Mouse (Mus musculus) MEL (cell line): Measurements from ENCODE around the gene Ppp1r15a. TPM values are rescaled to one million over a fixed set of nuclear protein-coding genes. Genes with fewer than 3 reads are reported as not detected.

Source experiments
- DNase-seq: peaks from one replicate; pipeline ENCODE4 v3.0.0; 2011; ENCODE audit warnings: low read depth, low spot score
- H3K27ac ChIP-seq: 2 replicates; pipeline ENCODE4 v1.5.1; 2012; ENCODE audit warnings: low read depth, mild to moderate bottlenecking, control low read depth, low read length, moderate library complexity; ENCODE audit not compliant: control insufficient read depth
- H3K27me3 ChIP-seq, 2 experiments: fragments of 150-350 bp in 1 of 2; sonication (generic) in 1 of 2; 2 replicates each; pipeline ENCODE4 v1.6.1; 2012; ENCODE audit warnings: low read length in 2 of 2, mild to moderate bottlenecking in 2 of 2, improper control_type of control experiment in 1 of 2, moderate library complexity in 1 of 2; ENCODE audit not compliant: insufficient read depth in 2 of 2, control insufficient read depth in 1 of 2
- H3K36me3 ChIP-seq, 2 experiments: 2 replicates each; pipeline ENCODE4 v1.6.1; 2012 to 2014; ENCODE audit warnings: low read length in 2 of 2, improper control_type of control experiment in 1 of 2, inconsistent platforms in 1 of 2, mild to moderate bottlenecking in 1 of 2; ENCODE audit not compliant: insufficient read depth in 2 of 2, control insufficient read depth in 1 of 2
- H3K4me1 ChIP-seq, 2 experiments: fragments of 150-350 bp in 1 of 2; sonication (generic) in 1 of 2; 2 replicates each; pipeline ENCODE4 v1.6.1; 2012; ENCODE audit warnings: low read length in 2 of 2, improper control_type of control experiment in 1 of 2, mild to moderate bottlenecking in 1 of 2; ENCODE audit not compliant: insufficient read depth in 2 of 2, control insufficient read depth in 1 of 2
- H3K4me3 ChIP-seq, 2 experiments: fragments of 150-350 bp in 1 of 2; sonication (generic) in 1 of 2; 2 replicates each; pipeline ENCODE4 v1.5.1; 2012; ENCODE audit warnings: low read depth in 2 of 2, low read length in 2 of 2, mild to moderate bottlenecking in 2 of 2, moderate library complexity in 2 of 2, control low read depth in 1 of 2, improper control_type of control experiment in 1 of 2; ENCODE audit not compliant: control insufficient read depth in 1 of 2, insufficient read depth in 1 of 2
- H3K79me2 ChIP-seq: 2 replicates; pipeline ENCODE4 v1.6.1; 2012; ENCODE audit warnings: mild to moderate bottlenecking, low read length, moderate library complexity; ENCODE audit not compliant: control insufficient read depth, poor library complexity, insufficient read depth
- H3K9ac ChIP-seq: 2 replicates; pipeline ENCODE4 v1.6.1; 2012; ENCODE audit warnings: low read depth, mild to moderate bottlenecking, control low read depth, low read length, moderate library complexity; ENCODE audit not compliant: control insufficient read depth, poor library complexity, severe bottlenecking
- H3K9me3 ChIP-seq: fragments of 150-350 bp; sonication (generic); replicated peaks from 2 replicates; pipeline ENCODE4 v1.6.1; 2012; ENCODE audit warnings: mild to moderate bottlenecking, low read length, improper control_type of control experiment, moderate library complexity; ENCODE audit not compliant: insufficient read depth
- CHD1 ChIP-seq: IDR thresholded peaks from 2 replicates; pipeline ENCODE4 v1.6.1; 2012; ENCODE audit warnings: low read depth, mild to moderate bottlenecking, inconsistent platforms, low read length, improper control_type of control experiment
- CHD2 ChIP-seq: IDR thresholded peaks from 2 replicates; pipeline ENCODE4 v1.6.1; 2011; ENCODE audit warnings: low read length, improper control_type of control experiment
- CTCF ChIP-seq, 3 experiments: IDR thresholded peaks in 2 of 3; conservative IDR thresholded peaks in 1 of 3; 2 replicates each; pipeline ENCODE4 v1.5.1; 2011 to 2012; ENCODE audit warnings: low read length in 3 of 3, low read depth in 2 of 3, mild to moderate bottlenecking in 2 of 3, improper control_type of control experiment in 1 of 3, inconsistent platforms in 1 of 3, mixed read lengths in 1 of 3, moderate library complexity in 1 of 3; ENCODE audit not compliant: control insufficient read depth in 1 of 3, insufficient read depth in 1 of 3, poor library complexity in 1 of 3, severe bottlenecking in 1 of 3
- E2F4 ChIP-seq: IDR thresholded peaks from 2 replicates; pipeline ENCODE4 v1.6.1; 2011; ENCODE audit warnings: low read depth, low read length, improper control_type of control experiment, borderline replicate concordance
- ETS1 ChIP-seq: IDR thresholded peaks from 2 replicates; pipeline ENCODE4 v1.6.1; 2012; ENCODE audit warnings: low read depth, mild to moderate bottlenecking, inconsistent platforms, low read length, improper control_type of control experiment, moderate library complexity
- GABPA ChIP-seq: IDR thresholded peaks from 2 replicates; pipeline ENCODE4 v1.6.1; 2012; ENCODE audit warnings: low read depth, mild to moderate bottlenecking, inconsistent platforms, low read length, improper control_type of control experiment, moderate library complexity
- GATA1 ChIP-seq: IDR thresholded peaks from 2 replicates; pipeline ENCODE4 v1.6.1; 2011; ENCODE audit warnings: low read depth, low read length, improper control_type of control experiment
- HCFC1 ChIP-seq: IDR thresholded peaks from 2 replicates; pipeline ENCODE4 v1.6.1; 2012; ENCODE audit warnings: low read depth, mild to moderate bottlenecking, inconsistent platforms, low read length, improper control_type of control experiment, moderate library complexity
- KAT2A ChIP-seq: conservative IDR thresholded peaks from 2 replicates; pipeline ENCODE4 v1.6.1; 2012; ENCODE audit warnings: low read depth, low read length, improper control_type of control experiment, inconsistent platforms
- MAFK ChIP-seq: IDR thresholded peaks from 2 replicates; pipeline ENCODE4 v1.6.1; 2011; ENCODE audit warnings: low read depth, mild to moderate bottlenecking, low read length, improper control_type of control experiment, borderline replicate concordance
- MAX ChIP-seq: IDR thresholded peaks from 2 replicates; pipeline ENCODE4 v1.6.1; 2011; ENCODE audit warnings: low read length, improper control_type of control experiment
- MAZ ChIP-seq: IDR thresholded peaks from 2 replicates; pipeline ENCODE4 v1.6.1; 2012; ENCODE audit warnings: low read depth, mild to moderate bottlenecking, inconsistent platforms, low read length, improper control_type of control experiment
- MEF2A ChIP-seq: IDR thresholded peaks from 2 replicates; pipeline ENCODE4 v1.6.1; 2014; ENCODE audit warnings: low read depth, mild to moderate bottlenecking, inconsistent platforms, low read length, improper control_type of control experiment; ENCODE audit not compliant: poor library complexity, insufficient replicate concordance, severe bottlenecking; ENCODE audit errors: extremely low read depth
- MXI1 ChIP-seq: IDR thresholded peaks from 2 replicates; pipeline ENCODE4 v1.6.1; 2011; ENCODE audit warnings: mild to moderate bottlenecking, low read depth, low read length, improper control_type of control experiment
- MYC ChIP-seq: IDR thresholded peaks from 2 replicates; pipeline ENCODE4 v1.6.1; 2011; ENCODE audit warnings: low read depth, mild to moderate bottlenecking, low read length, improper control_type of control experiment, moderate library complexity
- NELFE ChIP-seq: IDR thresholded peaks from 2 replicates; pipeline ENCODE4 v1.6.1; 2011; ENCODE audit warnings: low read depth, low read length, improper control_type of control experiment
- NRF1 ChIP-seq: IDR thresholded peaks from 2 replicates; pipeline ENCODE4 v1.6.1; 2014; ENCODE audit warnings: low read depth, mild to moderate bottlenecking, inconsistent platforms, low read length, improper control_type of control experiment, moderate library complexity; ENCODE audit not compliant: poor library complexity, insufficient read depth, severe bottlenecking
- POLR2A ChIP-seq, 2 experiments: IDR thresholded peaks; 2 replicates each; pipeline ENCODE4 v1.6.1; 2011 to 2012; ENCODE audit warnings: low read length in 2 of 2, mild to moderate bottlenecking in 2 of 2, control low read depth in 1 of 2, improper control_type of control experiment in 1 of 2, low read depth in 1 of 2, moderate library complexity in 1 of 2; ENCODE audit not compliant: control insufficient read depth in 1 of 2, insufficient read depth in 1 of 2, poor library complexity in 1 of 2
- POLR2AphosphoS2 ChIP-seq: IDR thresholded peaks from 2 replicates; pipeline ENCODE4 v1.6.1; 2011; ENCODE audit warnings: low read length, improper control_type of control experiment
- POLR2AphosphoS5 ChIP-seq: IDR thresholded peaks from 2 replicates; pipeline ENCODE4 v1.6.1; 2012; ENCODE audit warnings: low read depth, borderline replicate concordance, mild to moderate bottlenecking, inconsistent platforms, low read length, moderate library complexity, mixed read lengths
- RCOR1 ChIP-seq: IDR thresholded peaks from 2 replicates; pipeline ENCODE4 v1.6.1; 2012; ENCODE audit warnings: low read depth, mild to moderate bottlenecking, inconsistent platforms, low read length, improper control_type of control experiment
- SIN3A ChIP-seq: IDR thresholded peaks from 2 replicates; pipeline ENCODE4 v1.6.1; 2012; ENCODE audit warnings: low read length, improper control_type of control experiment, inconsistent platforms
- SMC3 ChIP-seq: IDR thresholded peaks from 2 replicates; pipeline ENCODE4 v1.6.1; 2011; ENCODE audit warnings: low read depth, low read length, improper control_type of control experiment
- TCF12 ChIP-seq: IDR thresholded peaks from 2 replicates; pipeline ENCODE4 v1.6.1; 2014; ENCODE audit warnings: low read depth, mild to moderate bottlenecking, inconsistent platforms, low read length, improper control_type of control experiment, moderate library complexity
- UBTF ChIP-seq: IDR thresholded peaks from 2 replicates; pipeline ENCODE4 v1.6.1; 2012; ENCODE audit warnings: low read depth, mild to moderate bottlenecking, inconsistent platforms, low read length, improper control_type of control experiment, moderate library complexity, borderline replicate concordance; ENCODE audit not compliant: insufficient read depth
- USF2 ChIP-seq, 2 experiments: IDR thresholded peaks; 2 replicates each; pipeline ENCODE4 v1.6.1; 2011 to 2012; ENCODE audit warnings: improper control_type of control experiment in 2 of 2, low read length in 2 of 2, borderline replicate concordance in 1 of 2, inconsistent platforms in 1 of 2, low read depth in 1 of 2, mild to moderate bottlenecking in 1 of 2; ENCODE audit not compliant: insufficient read depth in 1 of 2
- ZC3H11A ChIP-seq: IDR thresholded peaks from 2 replicates; pipeline ENCODE4 v1.6.1; 2012; ENCODE audit warnings: low read depth, mild to moderate bottlenecking, inconsistent platforms, low read length, improper control_type of control experiment
- ZKSCAN1 ChIP-seq: IDR thresholded peaks from 2 replicates; pipeline ENCODE4 v1.6.1; 2012; ENCODE audit warnings: low read depth, mild to moderate bottlenecking, inconsistent platforms, low read length, improper control_type of control experiment, moderate library complexity
- ZMIZ1 ChIP-seq: IDR thresholded peaks from 2 replicates; pipeline ENCODE4 v1.6.1; 2012; ENCODE audit warnings: low read depth, mild to moderate bottlenecking, inconsistent platforms, low read length, improper control_type of control experiment, moderate library complexity
- ZNF384 ChIP-seq: IDR thresholded peaks from 2 replicates; pipeline ENCODE4 v1.6.1; 2012; ENCODE audit warnings: low read depth, mild to moderate bottlenecking, inconsistent platforms, low read length, improper control_type of control experiment
- polyA plus RNA-seq, 2 experiments: library from polyadenylated mRNA; stranded (reverse) in 1 of 2; unstranded in 1 of 2; fragments of >175 nt in 1 of 2; fragments of >200 nt in 1 of 2; gene quantifications; 2 replicates each; pipeline versions ENCODE4 v1.2.1 to v1.2.4; 2012; ENCODE audit warnings: low replicate concordance in 2 of 2, low read depth in 1 of 2; ENCODE audit not compliant: insufficient read length in 2 of 2, insufficient read depth in 1 of 2, missing spikeins in 1 of 2
- total RNA-seq: library from RNA; depleted of rRNA; stranded (reverse); fragments of 300-350 nt; gene quantifications from 2 replicates; pipeline ENCODE4 v1.2.3, GENCODE M21; 2012

The Ppp1r15a gene
- total and polyA plus RNA-seq, 3 experiments = 27.0 to 78.0 TPM; not detected in 1

- Histone ChIP-seq H3K4me1 (peaks cover 8 to 31% of the 10 kb centered on the region in 2 experiments), H3K27ac (no peak overlapping the region), H3K4me3 (0 out of 4 replicates have a peak overlapping the region, but pooled peaks of 1 of the 2 experiments have one; percentile 13)
Measured at GRCm38 (mm10) chr7:45490822-45491221, 35.2 kb downstream of the Ppp1r15a start.

GRCm38 (mm10) chr7:45489578-45489977, 36.5 kb downstream of the Ppp1r15a start:
- DNase-seq = peak; percentile 73
- peaks cover 0 to 25% of the 10 kb centered on the region in 2 experiments; a peak in 3 of 4 replicates for H3K36me3 ChIP-seq
- no peak overlapping the region for H3K9ac ChIP-seq
- H3K27ac ChIP-seq = no peak overlapping the region
- no peaks in the 10 kb centered on the region for H3K27me3 ChIP-seq
- no peaks in the 10 kb centered on the region for H3K9me3 ChIP-seq
- H3K79me2 ChIP-seq = no peaks in the 10 kb centered on the region
- peaks cover 8 to 31% of the 10 kb centered on the region in 2 experiments for H3K4me1 ChIP-seq
- no peak overlapping the region for H3K4me3 ChIP-seq
- TF ChIP-seq MXI1 = no peak
- TF ChIP-seq KAT2A = no peak
- no peak for TF ChIP-seq POLR2AphosphoS2
- TF ChIP-seq NRF1 = no peak
- no peak for TF ChIP-seq MYC
- TF ChIP-seq CTCF (IDR thresholded peaks at IDR 0.05 in 2 of 3, conservative IDR thresholded peaks at IDR 0.05 in 1 of 3; ENCODE audit: control insufficient read depth in 1 of 3, insufficient read depth in 1 of 3, low read depth in 2 of 3, low read length in 3 of 3, poor library complexity in 1 of 3, severe bottlenecking in 1 of 3) = no peak
- TF ChIP-seq SIN3A = no peak
- no peak for TF ChIP-seq MAX
- TF ChIP-seq E2F4 = no peak
- peak; percentile 89 for TF ChIP-seq GATA1
- TF ChIP-seq ZKSCAN1 = no peak
- peak; percentile 72 for TF ChIP-seq RCOR1
- no peak for TF ChIP-seq MEF2A
- TF ChIP-seq GABPA = no peak
- no peak for TF ChIP-seq ZC3H11A
- TF ChIP-seq ZMIZ1 = no peak
- TF ChIP-seq ETS1 = peak; percentile 53; the same call in 1 of the 2 replicates
- no peak for TF ChIP-seq POLR2A (IDR thresholded peaks at IDR 0.05; ENCODE audit: control insufficient read depth in 1 of 2, insufficient read depth in 1 of 2, low read depth in 1 of 2, low read length in 2 of 2, poor library complexity in 1 of 2)
- peak; percentile 89 for TF ChIP-seq TCF12
- TF ChIP-seq MAZ = no peak
- no peak for TF ChIP-seq ZNF384
- no peak for TF ChIP-seq HCFC1
- no peak for TF ChIP-seq NELFE
- TF ChIP-seq POLR2AphosphoS5 = no peak
- TF ChIP-seq USF2 (IDR thresholded peaks at IDR 0.05; ENCODE audit: borderline replicate concordance in 1 of 2, insufficient read depth in 1 of 2, low read depth in 1 of 2, low read length in 2 of 2) = no peak
- no peak for TF ChIP-seq UBTF

More at GRCm38 (mm10) chr7:45490822-45491221, 35.2 kb downstream of the Ppp1r15a start:
- Histone ChIP-seq H3K79me2 (no peaks in the 10 kb centered on the region), H3K27me3 (no peaks in the 10 kb centered on the region), H3K9ac (no peak overlapping the region), H3K9me3 (no peaks in the 10 kb centered on the region)
- TF ChIP-seq CHD2 (no peak), CTCF (IDR thresholded peaks at IDR 0.05 in 2 of 3, conservative IDR thresholded peaks at IDR 0.05 in 1 of 3; ENCODE audit: control insufficient read depth in 1 of 3, insufficient read depth in 1 of 3, low read depth in 2 of 3, low read length in 3 of 3, poor library complexity in 1 of 3, severe bottlenecking in 1 of 3) (no peak), RCOR1 (no peak), CHD1 (no peak), ZNF384 (no peak), ETS1 (no peak), KAT2A (no peak), POLR2AphosphoS5 (no peak), USF2 (IDR thresholded peaks at IDR 0.05; ENCODE audit: borderline replicate concordance in 1 of 2, insufficient read depth in 1 of 2, low read depth in 1 of 2, low read length in 2 of 2) (no peak), POLR2AphosphoS2 (no peak), SMC3 (no peak), MAFK (no peak), MAX (no peak), MAZ (no peak)
- TF ChIP-seq, all 39 proteins: peak for 0
- peaks cover 0 to 25% of the 10 kb centered on the region in 2 experiments; a peak in 3 of 4 replicates for H3K36me3 ChIP-seq
- peak; percentile 35 for DNase-seq
